Comparison of ENCODE assay signal across 8 mouse cellular contexts in the genomic region with DNA sequence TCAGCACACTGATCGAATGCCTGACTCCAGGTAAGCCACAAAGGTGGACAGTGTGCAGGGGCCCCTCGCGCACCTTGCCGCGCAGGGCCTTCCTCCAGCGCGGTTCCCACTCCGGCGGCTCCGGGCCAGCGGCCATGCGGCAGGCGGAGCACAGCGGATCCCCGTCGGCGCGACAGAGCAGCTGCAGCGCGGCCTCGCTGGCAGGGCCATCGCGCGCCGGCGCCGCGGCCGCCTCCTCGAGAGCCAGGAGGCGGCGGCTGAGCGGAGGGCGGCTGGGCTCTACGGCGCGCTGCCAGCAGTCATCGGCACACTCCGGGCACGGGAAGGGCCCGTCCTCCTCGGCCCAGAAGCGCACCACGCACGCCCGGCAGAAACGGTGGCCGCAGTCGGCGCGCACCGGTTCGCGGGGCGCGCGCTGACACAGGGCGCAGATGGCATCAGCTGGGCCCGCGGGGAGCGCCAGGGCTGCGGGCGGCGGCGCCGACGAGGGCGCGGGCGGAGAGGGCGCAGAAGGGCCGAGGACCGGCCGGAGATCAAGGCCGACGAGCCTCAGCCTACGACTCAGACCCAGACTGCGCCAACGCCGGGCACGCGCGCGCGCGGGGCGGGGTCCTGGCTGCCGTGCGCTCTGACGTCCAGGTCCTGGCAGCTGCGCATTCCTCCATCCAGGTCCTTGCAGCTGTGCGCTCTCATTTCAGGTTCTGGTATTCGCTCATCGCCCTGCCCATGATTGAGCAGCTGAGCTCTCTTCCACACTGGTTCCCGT. TPM values are rescaled to one million over a fixed set of nuclear protein-coding genes. Genes with fewer than 3 reads are reported as not detected.
DNase-seq lines count a peak whose midpoint lies in the region; ATAC-seq and TF ChIP-seq lines count a peak whose summit lies in the region.

A gene (minus strand): TSS at position 595 of the 766 bp plus-strand sequence.

- peak within 1 kb of the TSS; percentile 92 for H3K4me3 ChIP-seq in E14TG2a.4 (replicated peaks; ENCODE audit: low read length)
- H3K4me3 ChIP-seq in forebrain, embryonic 13.5 days: peak within 1 kb of the TSS; percentile 98
- H3K4me3 ChIP-seq in neural tube, embryonic 15.5 days (replicated peaks): peak within 1 kb of the TSS; percentile 63

- H3K27me3 ChIP-seq in E14TG2a.4 (ENCODE audit: insufficient read depth, low read length): 0 out of 2 replicates have a peak, but pooled peaks cover 4% of the 10 kb centered on the region
- H3K27me3 ChIP-seq in forebrain, embryonic 13.5 days: no peaks in the 10 kb centered on the region
- no peaks in the 10 kb centered on the region for H3K27me3 ChIP-seq in neural tube, embryonic 15.5 days (replicated peaks)

- intact Hi-C loops in heart, postnatal 10 days (cut with DNase I): loop anchor here (2.0 kb wide), 1 partner anchor 14 kb away; no protein-coding TSS in a partner anchor

- peaks cover 36% of the 10 kb centered on the region for H3K36me3 ChIP-seq in E14TG2a.4 (ENCODE audit: insufficient read depth, low read length)
- peaks cover 35% of the 10 kb centered on the region for H3K36me3 ChIP-seq in forebrain, embryonic 13.5 days (ENCODE audit: poor library complexity, severe bottlenecking)
- peaks cover 31% of the 10 kb centered on the region for H3K36me3 ChIP-seq in neural tube, embryonic 15.5 days

- H3K9ac ChIP-seq in forebrain, embryonic 13.5 days: peak within 1 kb of the TSS; percentile 100
- peak within 1 kb of the TSS; percentile 99 for H3K9ac ChIP-seq in neural tube, embryonic 15.5 days (replicated peaks)

- WGBS in forebrain, embryonic 13.5 days: under 1% methylated on average over 70 of the region's 95 CpGs
- under 1% methylated on average over 95 of the region's 95 CpGs for WGBS in neural tube, embryonic 15.5 days

- peaks cover 22% of the 10 kb centered on the region for H3K4me1 ChIP-seq in E14TG2a.4 (replicated peaks; ENCODE audit: low read depth, low read length)
- peaks cover 29% of the 10 kb centered on the region for H3K4me1 ChIP-seq in forebrain, embryonic 13.5 days
- H3K4me1 ChIP-seq in neural tube, embryonic 15.5 days: peaks cover 38% of the 10 kb centered on the region

- no peaks in the 10 kb centered on the region for H3K9me3 ChIP-seq in E14TG2a.4 (ENCODE audit: low read length)
- H3K9me3 ChIP-seq in forebrain, embryonic 13.5 days (replicated peaks): no peaks in the 10 kb centered on the region
- H3K9me3 ChIP-seq in neural tube, embryonic 15.5 days (replicated peaks): no peaks in the 10 kb centered on the region

- peak within 1 kb of the TSS; percentile 81 for H3K4me2 ChIP-seq in forebrain, embryonic 13.5 days
- H3K4me2 ChIP-seq in neural tube, embryonic 15.5 days: peak within 1 kb of the TSS; percentile 75

- peak; percentile 98 for ATAC-seq in forebrain, embryonic 13.5 days
- ATAC-seq in neural tube, embryonic 15.5 days (ENCODE audit: low FRiP score): peak; percentile 94

- H3K27ac ChIP-seq in forebrain, embryonic 13.5 days: peak within 1 kb of the TSS; percentile 97
- peak within 1 kb of the TSS; percentile 92 for H3K27ac ChIP-seq in neural tube, embryonic 15.5 days (replicated peaks)

- no peak for TF ChIP-seq CTCF in E14TG2a.4 (conservative IDR thresholded peaks at IDR 0.05; ENCODE audit: low read length)

- DNase-seq in c-Kit-positive CD71-positive TER-119-positive erythroid progenitor cells, embryonic 14.5 days (ENCODE audit: low spot score): peak; percentile 84
- DNase-seq in heart, postnatal 10 days: peak; percentile 94 to 95
- DNase-seq in layer of hippocampus, adult 11-12 months (ENCODE audit: low spot score): peak; percentile 93
- DNase-seq in lung, adult 18-20 months: peak; percentile 92
- peak; percentile 93 for DNase-seq in testis, postnatal 14 days (ENCODE audit: low spot score)

RNA-seq across cellular contexts. Expression of the gene that starts here (rescaled TPM):
- polyA plus RNA-seq in forebrain, embryonic 13.5 days (2015; fragmentation: Nextera tagmentation; extraction: Ambion mirVana): 368 and 373 TPM in 2 replicates
- 100 to 1,000 TPM; 162 to 173 TPM for total RNA-seq in heart, postnatal 10 days (2021)
- polyA plus RNA-seq in neural tube, embryonic 15.5 days (2015; fragmentation: Nextera tagmentation; extraction: Ambion mirVana): 559 and 636 TPM in 2 replicates

Comparison
In these comparisons a context has a peak if more than half of its experiments do, and no peak if none do; other contexts are left out.
1. Peak in every context shown above with its lines: DNase-seq, ATAC-seq, H3K4me3 ChIP-seq and H3K27ac ChIP-seq.